Mouse (Mus musculus): ENCODE results near the gene Ube2n. TPM values are rescaled to one million over a fixed set of nuclear protein-coding genes. Genes with fewer than 3 reads are reported as not detected.

The Ube2n gene
- polyA plus RNA-seq, 1 experiment from 2014 or later, result 167 TPM

DNA sequence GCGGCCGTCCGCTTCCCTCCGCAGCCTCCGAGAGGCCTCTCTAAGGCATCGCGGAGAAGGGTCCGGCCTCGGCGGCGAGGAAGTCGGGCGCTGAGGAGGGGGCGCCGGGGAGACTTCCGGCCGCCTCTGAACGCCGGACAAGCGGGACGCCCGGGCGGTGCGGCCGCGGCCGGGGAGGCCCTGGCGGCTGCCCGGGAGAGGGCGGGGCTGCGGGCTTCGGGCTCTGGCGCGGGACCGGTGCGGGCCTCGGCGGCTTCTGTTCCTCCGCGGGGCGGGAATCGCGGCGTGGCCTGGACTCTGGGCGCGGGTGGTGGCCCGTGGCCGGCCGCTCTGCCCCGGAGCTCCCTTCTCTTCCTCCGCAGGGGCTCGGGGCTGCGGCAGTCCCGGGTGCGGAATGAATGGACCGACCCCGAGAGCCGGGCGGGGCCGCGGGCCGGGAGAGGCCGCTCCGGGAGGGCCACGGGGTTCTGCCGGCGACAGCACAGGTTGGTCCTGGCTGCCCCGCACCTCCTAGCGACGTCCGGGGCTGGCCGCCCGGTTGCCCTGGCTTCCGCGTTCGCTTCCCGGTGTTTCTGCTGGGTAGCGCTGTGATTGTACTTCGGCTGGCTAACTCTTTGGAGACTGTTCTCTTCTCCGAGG lies 467 bp downstream of the Ube2n start:
- no peaks in the 10 kb centered on the region for H3K27me3 ChIP-seq (replicated peaks; ENCODE audit: control insufficient read depth, insufficient read depth, low read length)
- H3K36me3 ChIP-seq (ENCODE audit: control insufficient read depth, insufficient read depth), result no peaks in the 10 kb centered on the region
- H3K4me2 ChIP-seq (replicated peaks; ENCODE audit: low read depth), result peak overlapping the region; percentile 67
- peaks cover 7% of the 10 kb centered on the region; the same call in 1 of the 2 replicates for H3K4me1 ChIP-seq (replicated peaks; ENCODE audit: control insufficient read depth, insufficient read depth, low read length)
- WGBS, result under 1% methylated on average over 52 of the region's 80 CpGs
- H3K9ac ChIP-seq (ENCODE audit: low read depth, low read length), result peak overlapping the region; percentile 86
- H3K4me3 ChIP-seq (ENCODE audit: low read depth, low read length), result peak overlapping the region; percentile 88
- peak; percentile 27 for ATAC-seq
- H3K9me3 ChIP-seq (ENCODE audit: control insufficient read depth), result no peaks in the 10 kb centered on the region
- H3K27ac ChIP-seq (ENCODE audit: low read depth, low read length), result peak overlapping the region; percentile 98
- no peak for TF ChIP-seq CTCF (IDR thresholded peaks at IDR 0.05; ENCODE audit: low read depth)

DNA sequence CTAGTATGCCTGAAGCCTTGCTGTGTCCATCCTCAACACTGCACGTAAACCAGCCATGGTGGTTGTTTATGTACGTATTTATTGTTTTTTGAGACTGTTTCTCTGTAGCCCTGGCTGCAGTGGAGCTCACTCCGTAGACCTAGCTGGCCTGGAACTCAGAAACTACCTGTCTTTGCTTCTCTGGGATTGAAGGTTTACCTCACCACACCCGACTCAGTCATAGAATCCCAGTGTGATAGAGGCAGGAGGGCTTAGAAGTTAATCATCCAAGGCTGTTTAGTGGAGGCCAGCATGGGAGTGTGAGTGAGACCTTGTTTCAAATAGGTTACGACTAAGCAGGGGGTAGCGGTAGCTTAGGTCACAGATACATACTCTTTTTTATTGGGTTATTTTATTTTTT lies 2.7 kb downstream of the Ube2n start:
- no peak overlapping the region for H3K9ac ChIP-seq (ENCODE audit: low read depth, low read length)
- no peak overlapping the region for H3K4me2 ChIP-seq (replicated peaks; ENCODE audit: low read depth)
- no peak for TF ChIP-seq CTCF (IDR thresholded peaks at IDR 0.05; ENCODE audit: low read depth)
- ATAC-seq, result no peak
- no peaks in the 10 kb centered on the region for H3K27me3 ChIP-seq (replicated peaks; ENCODE audit: control insufficient read depth, insufficient read depth, low read length)
- 79% methylated on average over 6 of the region's 6 CpGs for WGBS
- H3K36me3 ChIP-seq (ENCODE audit: control insufficient read depth, insufficient read depth), result no peaks in the 10 kb centered on the region
- no peak overlapping the region for H3K27ac ChIP-seq (ENCODE audit: low read depth, low read length)
- H3K4me3 ChIP-seq (ENCODE audit: low read depth, low read length), result no peak overlapping the region
- H3K4me1 ChIP-seq (replicated peaks; ENCODE audit: control insufficient read depth, insufficient read depth, low read length), result peaks cover 7% of the 10 kb centered on the region; the same call in 1 of the 2 replicates
- H3K9me3 ChIP-seq (ENCODE audit: control insufficient read depth), result no peaks in the 10 kb centered on the region

DNA sequence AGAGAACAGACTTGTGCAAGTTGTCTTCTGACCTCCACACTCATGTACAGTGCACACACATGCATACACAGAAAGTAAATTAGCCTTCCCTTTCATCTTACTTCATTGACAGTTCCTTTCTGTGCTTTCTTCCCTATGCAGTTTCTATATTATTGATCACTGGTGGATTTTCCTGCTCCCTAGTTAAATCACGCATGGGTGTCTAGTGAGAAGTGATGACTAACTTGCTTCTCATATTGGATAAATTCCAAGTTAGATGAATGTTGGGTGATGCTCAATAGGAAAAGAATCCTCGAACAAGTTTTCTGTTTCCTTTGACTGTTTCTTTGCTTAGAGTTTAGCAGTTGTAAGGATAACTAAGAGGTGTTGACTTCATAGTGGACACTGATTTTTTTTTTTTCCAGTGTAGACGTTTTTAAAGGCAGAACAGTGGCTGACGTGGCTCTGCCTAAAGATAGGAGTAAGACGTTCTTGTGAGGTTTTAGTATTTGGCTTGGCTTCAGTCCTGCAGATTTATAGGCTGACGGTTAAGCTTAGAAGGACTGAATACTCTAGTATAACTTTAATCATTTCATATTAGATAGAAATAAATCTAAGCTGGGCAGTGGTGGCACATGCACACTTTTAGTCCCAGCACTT lies 10.2 kb downstream of the Ube2n start:
- H3K4me2 ChIP-seq (replicated peaks; ENCODE audit: low read depth), result no peak overlapping the region
- H3K4me1 ChIP-seq (replicated peaks; ENCODE audit: control insufficient read depth, insufficient read depth, low read length), result no peaks in the 10 kb centered on the region
- no peak overlapping the region for H3K9ac ChIP-seq (ENCODE audit: low read depth, low read length)
- no peak overlapping the region for H3K4me3 ChIP-seq (ENCODE audit: low read depth, low read length)
- no peaks in the 10 kb centered on the region for H3K36me3 ChIP-seq (ENCODE audit: control insufficient read depth, insufficient read depth)
- no peak for TF ChIP-seq CTCF (IDR thresholded peaks at IDR 0.05; ENCODE audit: low read depth)
- H3K27ac ChIP-seq (ENCODE audit: low read depth, low read length), result no peak overlapping the region
- no peaks in the 10 kb centered on the region for H3K27me3 ChIP-seq (replicated peaks; ENCODE audit: control insufficient read depth, insufficient read depth, low read length)
- ATAC-seq, result no peak
- H3K9me3 ChIP-seq (ENCODE audit: control insufficient read depth), result no peaks in the 10 kb centered on the region
- 59% methylated on average over 6 of the region's 6 CpGs for WGBS

DNA sequence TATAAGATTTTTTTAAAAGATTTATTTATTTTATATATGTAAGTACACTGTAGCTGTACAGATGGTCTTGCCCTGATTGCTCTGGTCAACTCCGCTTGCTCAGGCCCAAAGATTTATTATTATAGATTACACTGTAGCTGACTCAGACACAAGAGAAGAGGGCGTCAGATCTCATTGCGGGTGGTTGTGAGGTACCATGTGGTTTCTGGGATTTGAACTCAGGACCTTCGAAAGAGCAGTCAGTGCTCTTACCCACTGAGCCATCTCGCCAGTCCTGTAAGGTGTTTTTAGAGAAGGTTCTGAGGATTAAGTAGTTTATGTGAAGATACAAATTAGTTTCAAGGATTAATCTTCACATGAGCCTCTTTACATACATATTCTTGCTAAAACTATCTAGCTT lies 10.9 kb downstream of the Ube2n start:
- 79% methylated on average over 5 of the region's 5 CpGs for WGBS
- H3K27me3 ChIP-seq (replicated peaks; ENCODE audit: control insufficient read depth, insufficient read depth, low read length), result no peaks in the 10 kb centered on the region
- ATAC-seq, result no peak
- H3K4me1 ChIP-seq (replicated peaks; ENCODE audit: control insufficient read depth, insufficient read depth, low read length), result no peaks in the 10 kb centered on the region
- no peak overlapping the region for H3K4me2 ChIP-seq (replicated peaks; ENCODE audit: low read depth)
- no peaks in the 10 kb centered on the region for H3K9me3 ChIP-seq (ENCODE audit: control insufficient read depth)
- no peak for TF ChIP-seq CTCF (IDR thresholded peaks at IDR 0.05; ENCODE audit: low read depth)
- no peak overlapping the region for H3K27ac ChIP-seq (ENCODE audit: low read depth, low read length)
- H3K9ac ChIP-seq (ENCODE audit: low read depth, low read length), result no peak overlapping the region
- H3K36me3 ChIP-seq (ENCODE audit: control insufficient read depth, insufficient read depth), result no peaks in the 10 kb centered on the region
- H3K4me3 ChIP-seq (ENCODE audit: low read depth, low read length), result no peak overlapping the region

DNA sequence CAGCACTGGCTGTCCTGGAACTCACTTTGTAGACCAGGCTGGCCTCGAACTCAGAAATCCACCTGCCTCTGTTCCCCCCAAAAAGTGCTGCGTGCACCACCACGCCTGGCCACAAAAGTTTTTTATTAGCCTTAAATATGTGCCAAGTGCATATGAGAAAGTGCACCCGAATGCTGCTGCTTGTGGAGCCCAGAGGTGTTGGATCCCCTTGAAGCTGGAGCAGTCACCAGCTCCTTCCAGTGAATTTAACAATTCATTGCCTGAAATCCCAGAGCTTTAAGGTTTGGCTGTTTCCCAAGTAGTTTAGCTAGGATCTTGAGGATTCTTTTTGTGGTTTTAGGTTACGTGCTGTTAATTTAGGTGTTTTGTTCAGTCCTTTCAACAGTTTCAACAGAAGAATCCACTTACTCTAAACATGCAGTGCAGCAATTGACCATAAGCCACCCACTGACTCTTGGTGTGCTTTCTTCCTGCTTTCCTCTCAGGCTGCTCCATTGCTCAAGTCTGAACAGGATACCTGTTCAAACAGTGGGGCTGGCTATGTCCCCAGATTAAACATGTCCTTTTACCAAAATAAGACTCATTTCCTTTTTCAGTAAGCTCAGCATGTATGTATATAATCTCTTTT lies 11.7 kb downstream of the Ube2n start:
- Histone ChIP-seq H3K9me3 (ENCODE audit: control insufficient read depth) (no peaks in the 10 kb centered on the region), H3K4me3 (ENCODE audit: low read depth, low read length) (no peak overlapping the region), H3K27ac (ENCODE audit: low read depth, low read length) (no peak overlapping the region), H3K36me3 (ENCODE audit: control insufficient read depth, insufficient read depth) (no peaks in the 10 kb centered on the region), H3K9ac (ENCODE audit: low read depth, low read length) (no peak overlapping the region), H3K27me3 (replicated peaks; ENCODE audit: control insufficient read depth, insufficient read depth, low read length) (no peaks in the 10 kb centered on the region), H3K4me1 (replicated peaks; ENCODE audit: control insufficient read depth, insufficient read depth, low read length) (no peaks in the 10 kb centered on the region), H3K4me2 (replicated peaks; ENCODE audit: low read depth) (no peak overlapping the region)
- no peak for TF ChIP-seq CTCF (IDR thresholded peaks at IDR 0.05; ENCODE audit: low read depth)
- ATAC-seq, result no peak
- WGBS, result 80% methylated on average over 5 of the region's 5 CpGs

DNA sequence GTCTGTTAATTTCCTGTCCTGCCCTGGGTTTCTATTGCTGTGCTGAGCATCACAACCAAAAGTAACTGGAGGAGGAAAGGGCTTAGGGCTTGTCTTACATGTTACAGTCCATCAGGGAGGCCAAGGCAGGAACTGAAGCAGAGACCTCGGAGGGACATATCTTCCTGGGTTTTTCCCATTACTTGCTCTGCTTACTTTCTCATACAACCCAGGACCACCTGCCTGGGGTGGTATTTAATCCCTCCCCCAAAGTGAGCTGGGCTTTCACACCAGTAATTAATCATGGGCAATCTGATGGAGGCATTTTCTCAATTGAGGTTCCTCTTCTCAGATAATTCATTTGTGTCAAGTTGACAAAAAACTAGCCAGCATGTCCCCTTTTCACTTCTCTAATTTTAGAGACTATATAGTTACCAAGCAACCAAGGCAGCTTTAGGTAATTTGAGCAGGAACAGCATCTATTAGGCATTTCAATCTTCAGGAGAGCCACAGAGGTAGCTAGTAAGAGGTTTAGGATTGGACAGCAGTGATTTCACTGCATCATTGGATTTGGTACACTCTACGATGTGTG lies 15.7 kb downstream of the Ube2n start:
- WGBS, result 75% methylated on average over 2 of the region's 2 CpGs
- no peak for TF ChIP-seq CTCF (IDR thresholded peaks at IDR 0.05; ENCODE audit: low read depth)
- no peak overlapping the region for H3K4me3 ChIP-seq (ENCODE audit: low read depth, low read length)
- ATAC-seq, result no peak
- H3K9me3 ChIP-seq (ENCODE audit: control insufficient read depth), result no peaks in the 10 kb centered on the region
- H3K27me3 ChIP-seq (replicated peaks; ENCODE audit: control insufficient read depth, insufficient read depth, low read length), result no peaks in the 10 kb centered on the region
- no peaks in the 10 kb centered on the region for H3K4me1 ChIP-seq (replicated peaks; ENCODE audit: control insufficient read depth, insufficient read depth, low read length)
- H3K9ac ChIP-seq (ENCODE audit: low read depth, low read length), result no peak overlapping the region
- no peaks in the 10 kb centered on the region for H3K36me3 ChIP-seq (ENCODE audit: control insufficient read depth, insufficient read depth)
- H3K27ac ChIP-seq (ENCODE audit: low read depth, low read length), result no peak overlapping the region
- H3K4me2 ChIP-seq (replicated peaks; ENCODE audit: low read depth), result no peak overlapping the region
